Mouse (Mus musculus): ENCODE results near the gene Cradd.

Gene Cradd

DNA sequence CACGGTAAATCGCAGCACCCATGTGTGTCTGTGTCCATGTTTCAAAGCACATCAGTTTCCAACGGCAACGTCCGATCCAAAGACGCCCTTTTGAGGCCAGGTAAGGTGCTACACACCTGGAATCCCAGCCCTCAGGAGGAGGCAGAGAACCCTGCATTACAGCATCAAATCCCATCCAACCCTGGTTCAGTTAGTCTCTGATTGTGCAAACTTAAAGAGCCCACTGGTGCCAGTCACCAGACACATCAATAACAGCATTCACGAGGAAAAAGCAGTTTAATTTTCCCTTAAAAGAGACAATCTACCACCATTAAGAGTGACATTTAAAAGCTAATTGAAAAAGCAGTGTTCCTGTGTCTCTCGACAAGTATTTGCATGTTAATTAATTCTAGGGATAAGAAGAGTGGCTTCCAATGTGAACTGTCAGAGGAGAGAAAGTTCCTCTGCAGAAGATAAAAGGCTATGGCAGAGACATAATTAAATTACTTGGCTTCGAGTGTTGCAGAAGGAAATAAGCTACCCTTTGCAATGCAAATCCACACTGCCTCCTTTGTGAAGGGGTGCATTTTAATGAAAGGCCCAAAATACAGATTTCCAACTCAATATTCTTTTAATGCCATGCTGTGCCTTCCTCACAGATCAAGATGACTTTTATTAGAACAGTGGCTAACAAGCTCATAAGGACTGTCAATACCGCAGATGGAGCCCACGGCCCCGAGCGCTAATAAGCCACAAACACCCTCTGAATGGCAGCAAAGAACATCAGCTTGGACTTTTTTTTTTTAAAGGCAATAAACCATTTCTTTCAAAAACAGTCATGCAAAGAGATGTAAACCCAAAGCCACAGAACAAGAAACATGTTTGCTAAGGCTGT is 84.5 kb downstream of the Cradd start:
- no peak for DNase-seq (ENCODE audit: low spot score in 2 of 2)

DNA sequence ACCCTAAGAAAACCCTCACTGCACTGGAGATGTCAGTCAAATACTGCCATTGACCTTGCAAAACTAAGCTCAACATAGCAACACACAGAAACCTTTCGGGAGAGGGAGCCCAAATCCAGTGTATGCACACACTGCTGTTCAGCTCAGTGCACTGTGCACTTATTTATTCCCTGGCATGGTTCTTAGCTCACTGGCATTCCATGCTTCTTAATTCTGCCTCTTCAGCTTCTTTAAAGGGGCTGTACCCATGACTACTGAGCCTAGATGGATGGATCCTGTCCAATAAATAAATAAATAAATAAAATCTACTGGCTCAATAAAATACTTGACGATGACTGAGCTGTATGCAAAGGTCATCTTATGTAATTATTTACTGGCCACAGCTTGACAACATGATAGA is 85.3 kb downstream of the Cradd start:
- no peak for DNase-seq (ENCODE audit: low spot score in 2 of 2)

DNA sequence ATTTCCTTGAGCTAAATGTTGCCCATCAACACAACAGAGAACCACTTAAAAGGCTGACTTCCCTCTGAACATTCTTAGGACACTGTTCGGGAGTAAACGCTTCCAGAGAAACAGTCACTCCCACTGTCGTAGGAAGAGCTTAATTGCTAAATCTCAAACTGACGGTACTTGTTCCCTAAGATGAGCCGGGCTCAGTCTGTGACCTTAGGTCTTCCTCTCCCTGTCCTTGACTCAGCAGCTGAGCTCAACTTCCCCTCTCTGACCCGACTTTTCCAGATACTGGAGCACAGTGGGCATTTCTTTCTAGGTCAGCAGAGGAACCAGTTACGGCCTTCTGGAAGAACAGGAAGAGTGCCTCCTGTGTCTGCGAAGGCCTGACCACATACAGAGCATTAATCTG is 87.7 kb downstream of the Cradd start:
- no peak for DNase-seq (ENCODE audit: low spot score in 2 of 2)

DNA sequence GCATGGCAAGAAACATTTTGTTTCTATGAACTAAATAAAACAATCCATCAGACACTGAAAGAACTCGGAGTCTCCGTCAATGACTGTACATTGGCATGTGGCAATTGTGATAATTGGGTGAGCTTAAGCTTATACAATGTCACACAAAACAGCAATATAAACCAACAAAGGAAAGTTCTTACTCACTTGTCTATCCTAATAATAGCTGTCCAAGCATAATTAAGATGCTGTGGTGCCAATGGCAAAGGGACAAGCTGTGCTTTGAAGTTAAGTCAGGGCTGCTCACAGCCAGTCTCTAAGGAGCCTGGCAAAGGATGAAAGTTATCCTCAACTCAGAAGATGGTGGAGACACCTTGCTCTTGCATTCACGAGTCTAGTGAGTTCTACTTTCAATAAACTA is 89.3 kb downstream of the Cradd start:
- no peak for DNase-seq (ENCODE audit: low spot score in 2 of 2)

GRCm38 (mm10) chr10:95233044-95233443 is 90.9 kb downstream of the Cradd start:
- no peak for DNase-seq (ENCODE audit: low spot score in 2 of 2)

- no peak for DNase-seq (ENCODE audit: low spot score in 2 of 2)
Measured at GRCm38 (mm10) chr10:95232554-95232953, 91.4 kb downstream of the Cradd start.

GRCm38 (mm10) chr10:95228192-95228591 is 95.7 kb downstream of the Cradd start:
- DNase-seq (ENCODE audit: low spot score in 2 of 2) = no peak

- no peak for DNase-seq (ENCODE audit: low spot score in 2 of 2)
Measured at GRCm38 (mm10) chr10:95227590-95227989, 96.3 kb downstream of the Cradd start.

DNA sequence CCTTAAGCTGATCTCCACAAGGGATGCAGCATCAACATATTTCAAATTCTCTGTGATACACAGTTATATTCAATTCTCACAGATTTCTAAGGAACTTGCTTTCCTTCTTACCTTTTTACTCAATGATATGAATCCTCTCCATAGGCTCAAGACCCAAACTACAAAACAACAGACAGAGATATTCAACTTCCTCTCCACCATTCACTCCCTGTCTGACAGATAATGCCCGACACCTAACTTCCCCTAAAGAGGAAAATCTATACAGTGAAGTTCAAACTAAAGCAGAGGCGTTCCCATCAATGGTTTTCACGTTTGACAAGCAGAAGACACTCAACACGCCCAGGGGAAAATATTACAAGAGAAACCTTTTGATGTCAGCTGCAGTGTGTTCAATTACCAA is 97.2 kb downstream of the Cradd start:
- no peak for DNase-seq (ENCODE audit: low spot score in 2 of 2)

DNA sequence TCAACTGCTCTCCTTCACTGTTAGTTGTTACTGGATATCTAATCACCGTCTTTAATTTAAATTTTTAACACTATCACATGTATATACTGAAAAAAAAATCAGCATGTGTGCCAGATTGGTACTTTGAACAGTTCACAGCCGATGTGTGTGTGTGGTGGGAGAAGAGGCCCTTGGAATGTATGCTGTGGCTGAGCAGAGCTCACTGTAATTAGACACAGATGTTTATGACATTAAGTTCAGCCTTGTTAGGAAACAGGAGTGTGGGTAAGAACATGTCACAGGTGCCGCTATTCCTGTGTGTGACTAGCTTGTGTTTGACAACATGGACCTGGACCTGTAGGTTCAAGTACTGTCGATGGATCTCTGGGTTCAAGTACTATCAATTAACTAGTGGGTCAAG is 98.9 kb downstream of the Cradd start:
- DNase-seq (ENCODE audit: low spot score in 2 of 2) = no peak

DNA sequence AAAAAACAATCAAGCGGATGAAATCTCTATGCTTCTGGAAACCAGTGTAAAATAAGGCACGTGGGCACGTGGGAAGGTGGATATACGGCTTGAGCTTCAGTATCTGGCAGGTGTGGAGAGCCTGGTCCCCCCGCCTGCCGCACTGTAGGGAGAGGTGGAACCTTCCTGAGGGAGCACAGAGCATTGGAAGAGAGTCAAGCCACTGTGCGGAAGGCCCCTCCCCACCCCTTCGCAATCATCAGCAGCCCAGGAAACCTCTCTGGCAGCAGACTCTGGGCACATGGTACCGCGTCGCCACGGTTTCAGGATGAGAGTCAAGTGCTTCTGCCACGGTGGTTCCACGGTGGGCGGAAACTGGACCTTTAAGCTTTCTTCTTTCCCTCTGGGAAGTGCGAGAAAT is 100.7 kb downstream of the Cradd start:
- no peak for DNase-seq (ENCODE audit: low spot score in 2 of 2)

GRCm38 (mm10) chr10:95221914-95222313 is 102.0 kb downstream of the Cradd start:
- DNase-seq (ENCODE audit: low spot score in 2 of 2) = no peak

- no peak for DNase-seq (ENCODE audit: low spot score in 2 of 2)
Measured at GRCm38 (mm10) chr10:95220536-95220935, 103.4 kb downstream of the Cradd start.

DNA sequence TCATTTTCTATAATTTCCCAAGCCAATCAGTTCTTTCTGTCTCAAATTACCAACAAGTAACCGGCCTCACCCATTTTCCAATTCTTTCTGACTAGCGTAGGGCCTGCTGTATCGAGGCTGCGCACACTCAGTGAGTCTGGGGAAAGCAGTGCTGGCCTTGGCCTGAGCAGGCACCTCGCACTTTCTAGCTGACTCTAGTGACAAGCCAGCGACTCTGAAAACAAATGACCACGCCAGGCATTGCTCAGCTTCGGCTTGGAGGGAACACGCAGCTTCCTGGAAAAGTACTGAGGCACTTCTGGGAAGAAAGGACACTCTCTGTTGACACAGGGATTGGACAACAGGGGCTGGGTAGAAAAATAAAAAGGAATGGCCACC is 105.3 kb downstream of the Cradd start:
- DNase-seq (ENCODE audit: low spot score in 2 of 2) = no peak

- DNase-seq (ENCODE audit: low spot score in 2 of 2) = no peak
Measured at GRCm38 (mm10) chr10:95217956-95218682, 105.8 kb downstream of the Cradd start.

DNA sequence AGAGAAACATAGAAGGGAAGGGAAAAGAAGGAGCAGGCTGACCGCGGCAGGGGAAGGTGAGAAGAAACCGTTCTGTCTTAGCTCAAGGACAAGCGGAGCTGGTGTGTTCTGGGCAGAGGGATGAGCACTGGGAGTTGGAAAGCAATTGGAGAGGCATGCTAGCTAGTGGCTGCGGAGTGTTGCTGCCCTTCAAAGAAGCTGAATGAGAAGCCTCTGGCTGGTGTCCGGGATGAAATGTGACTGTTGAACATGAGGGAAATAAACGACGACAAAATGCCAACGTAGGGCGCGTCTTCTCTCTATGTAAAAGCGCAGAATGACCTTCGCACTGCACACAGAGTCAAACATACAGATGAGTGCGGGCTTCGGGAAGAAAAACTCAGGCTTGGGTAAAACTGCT is 108.6 kb downstream of the Cradd start:
- no peak for DNase-seq (ENCODE audit: low spot score in 2 of 2)

- DNase-seq (ENCODE audit: low spot score in 2 of 2) = no peak
Measured at GRCm38 (mm10) chr10:95213820-95214219, 110.1 kb downstream of the Cradd start.

- no peak for DNase-seq (ENCODE audit: low spot score in 2 of 2)
Measured at GRCm38 (mm10) chr10:95213311-95213710, 110.6 kb downstream of the Cradd start.

DNA sequence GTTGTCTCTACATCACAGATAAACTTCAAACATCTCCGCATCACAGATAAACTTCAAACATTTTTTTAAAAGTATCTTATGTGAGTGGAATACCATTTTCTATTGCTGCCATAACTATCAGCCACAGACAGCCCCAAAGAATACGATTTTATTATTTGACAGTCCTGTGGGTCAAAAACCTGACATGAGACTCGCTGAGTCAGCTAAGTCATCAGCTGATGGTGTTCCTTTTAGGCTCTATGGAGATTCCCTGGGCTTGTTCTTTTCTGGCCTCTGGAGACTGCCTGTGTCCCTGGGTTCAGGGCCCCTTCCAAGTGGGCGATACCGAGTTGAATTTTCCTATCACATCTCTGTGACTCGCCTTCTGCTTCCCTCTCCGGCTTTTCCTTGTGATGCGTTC is 112.3 kb downstream of the Cradd start:
- no peak for DNase-seq (ENCODE audit: low spot score in 2 of 2)

GRCm38 (mm10) chr10:95210664-95211372 is 113.1 kb downstream of the Cradd start:
- DNase-seq (ENCODE audit: low spot score in 2 of 2) = no peak

- DNase-seq (ENCODE audit: low spot score in 2 of 2) = no peak
Measured at GRCm38 (mm10) chr10:95210167-95210566, 113.8 kb downstream of the Cradd start.

GRCm38 (mm10) chr10:95207423-95207822 is 116.5 kb downstream of the Cradd start:
- DNase-seq (ENCODE audit: low spot score in 2 of 2) = no peak

GRCm38 (mm10) chr10:95201514-95201913 is 122.4 kb downstream of the Cradd start:
- DNase-seq (ENCODE audit: low spot score in 2 of 2) = no peak

All from spleen, postnatal 10 days (tissue).